Mouse (Mus musculus) cerebellum, postnatal 14 days (tissue): ENCODE data around the gene Eif4h.
A peak's percentile ranks its signal among the peaks of the same experiment; 100 is the strongest.

Experiments used
- DNase-seq, 2 experiments: peaks; one replicate each; pipeline ENCODE4 v3.0.0; 2021; ENCODE audit warnings: mixed read lengths in 2 of 2

The Eif4h gene

DNA sequence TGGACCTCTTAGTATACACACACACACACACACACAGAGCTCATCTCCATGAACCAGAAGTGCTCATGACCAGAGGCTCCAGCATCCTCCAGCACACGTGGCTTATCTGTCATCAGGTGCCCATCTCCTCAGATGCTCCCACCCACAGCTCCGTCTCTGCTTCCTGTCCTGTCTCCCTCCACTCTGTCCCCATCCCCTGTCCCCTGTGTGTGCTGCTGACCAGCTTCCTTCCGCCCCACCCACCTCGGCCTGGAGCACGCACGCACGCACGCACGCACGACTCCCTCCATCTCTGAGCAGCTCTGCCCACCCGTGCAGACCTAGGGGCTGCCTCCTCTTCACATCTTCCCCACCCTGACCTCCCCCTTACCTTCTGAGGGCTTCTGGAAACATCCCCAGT, 34.9 kb downstream of the Eif4h start:
- no peak for DNase-seq

- peak; percentile 49 to 69 for DNase-seq
Observed at GRCm38 (mm10) chr5:134597711-134598110, 41.6 kb downstream of the Eif4h start.

DNA sequence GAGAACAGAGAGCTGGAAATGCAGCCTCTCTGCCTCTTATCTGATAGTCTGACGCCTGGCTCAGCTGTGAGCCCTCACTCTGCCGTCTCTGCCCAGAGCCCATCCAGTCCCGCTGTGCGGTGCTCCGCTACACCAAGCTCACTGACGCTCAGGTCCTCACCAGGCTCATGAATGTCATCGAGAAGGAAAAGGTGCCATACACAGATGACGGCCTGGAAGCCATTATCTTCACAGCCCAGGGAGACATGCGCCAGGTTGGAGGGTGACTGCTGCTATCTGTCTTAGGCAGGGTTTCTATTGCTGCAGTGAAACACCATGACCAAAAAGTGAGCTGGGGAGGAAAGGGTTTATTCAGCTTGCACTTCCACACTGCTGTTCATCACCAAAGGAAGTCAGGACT, 46.2 kb downstream of the Eif4h start:
- DNase-seq: no peak

GRCm38 (mm10) chr5:134592026-134592581, 47.2 kb downstream of the Eif4h start:
- peak; percentile 74 to 76 for DNase-seq

GRCm38 (mm10) chr5:134589900-134590299, 49.4 kb downstream of the Eif4h start:
- DNase-seq: no peak

DNA sequence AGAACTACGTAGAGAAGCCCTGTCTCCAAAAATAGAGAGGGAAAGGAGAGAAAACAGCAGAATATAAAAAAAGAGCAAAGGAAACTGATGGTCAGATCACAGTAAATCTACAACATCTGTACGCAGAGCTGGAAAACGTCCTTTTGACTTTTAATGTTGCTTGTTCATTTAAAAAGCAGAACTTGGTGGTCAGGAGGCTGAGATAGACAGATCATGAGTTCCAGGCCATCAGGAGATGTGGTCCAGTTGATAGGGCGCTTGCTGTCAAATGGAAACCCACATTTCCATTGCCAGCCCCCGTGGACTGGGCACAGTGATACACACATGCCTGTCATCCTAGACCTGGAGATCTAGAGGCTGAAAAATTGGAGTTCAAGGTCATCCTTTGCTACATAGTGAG, 54.5 kb downstream of the Eif4h start:
- no peak for DNase-seq

DNA sequence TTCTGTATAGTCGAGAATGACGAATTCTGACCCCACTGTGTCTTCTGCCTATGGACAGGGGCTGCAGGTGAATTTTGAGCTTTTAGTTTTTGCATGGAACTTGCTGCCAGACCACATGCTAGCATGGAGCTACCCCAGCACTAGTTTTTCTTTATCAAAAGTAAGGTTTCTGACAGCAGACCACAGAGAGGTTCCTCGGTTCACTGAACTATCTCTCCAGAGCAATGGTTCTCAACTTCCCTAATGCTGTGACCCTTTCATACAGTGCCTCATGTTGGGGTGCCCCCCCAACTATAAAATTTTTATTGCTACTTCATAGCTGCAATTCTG, 55.4 kb downstream of the Eif4h start:
- DNase-seq: no peak

DNA sequence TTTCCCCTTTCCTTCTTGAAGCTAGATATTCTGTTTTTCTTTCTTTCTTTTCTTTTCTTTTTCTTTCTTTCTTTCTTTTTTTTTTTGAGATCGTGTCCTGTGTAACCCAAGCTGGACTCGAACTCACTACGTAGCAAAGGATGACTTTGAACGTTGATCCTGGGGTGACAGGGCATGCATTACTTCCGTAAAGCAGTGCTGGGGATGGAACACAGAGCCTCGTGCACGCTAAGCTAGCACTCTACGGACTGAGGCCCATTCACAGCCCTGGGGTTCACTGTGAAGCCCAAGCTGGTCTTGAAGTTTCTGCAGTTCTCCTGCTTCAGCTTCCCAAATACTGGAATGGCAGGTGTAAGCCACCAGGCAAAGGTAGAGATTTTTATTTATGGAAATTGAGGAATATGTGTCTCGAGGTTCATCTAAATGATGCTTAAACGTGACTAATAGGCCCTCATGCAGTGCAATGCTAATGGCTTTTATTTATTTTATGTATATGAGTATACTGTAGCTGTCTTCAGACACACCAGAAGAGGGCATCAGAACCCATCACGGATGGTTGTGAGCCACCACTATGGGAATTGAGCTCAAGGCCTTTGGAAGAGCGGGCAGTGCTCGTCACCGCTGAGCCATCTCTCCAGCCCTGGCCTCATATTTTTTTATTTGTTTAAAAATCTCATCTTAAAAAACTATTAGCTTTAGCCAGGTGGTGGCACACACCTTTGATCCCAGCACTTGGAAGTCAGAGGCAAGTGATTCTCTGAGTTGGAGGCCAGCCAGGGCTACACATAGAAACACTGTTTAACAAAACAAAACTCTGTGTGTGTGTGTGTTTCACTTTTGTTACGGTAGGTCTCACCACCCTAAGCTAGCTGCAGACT, 56.0 kb downstream of the Eif4h start:
- no peak for DNase-seq

DNA sequence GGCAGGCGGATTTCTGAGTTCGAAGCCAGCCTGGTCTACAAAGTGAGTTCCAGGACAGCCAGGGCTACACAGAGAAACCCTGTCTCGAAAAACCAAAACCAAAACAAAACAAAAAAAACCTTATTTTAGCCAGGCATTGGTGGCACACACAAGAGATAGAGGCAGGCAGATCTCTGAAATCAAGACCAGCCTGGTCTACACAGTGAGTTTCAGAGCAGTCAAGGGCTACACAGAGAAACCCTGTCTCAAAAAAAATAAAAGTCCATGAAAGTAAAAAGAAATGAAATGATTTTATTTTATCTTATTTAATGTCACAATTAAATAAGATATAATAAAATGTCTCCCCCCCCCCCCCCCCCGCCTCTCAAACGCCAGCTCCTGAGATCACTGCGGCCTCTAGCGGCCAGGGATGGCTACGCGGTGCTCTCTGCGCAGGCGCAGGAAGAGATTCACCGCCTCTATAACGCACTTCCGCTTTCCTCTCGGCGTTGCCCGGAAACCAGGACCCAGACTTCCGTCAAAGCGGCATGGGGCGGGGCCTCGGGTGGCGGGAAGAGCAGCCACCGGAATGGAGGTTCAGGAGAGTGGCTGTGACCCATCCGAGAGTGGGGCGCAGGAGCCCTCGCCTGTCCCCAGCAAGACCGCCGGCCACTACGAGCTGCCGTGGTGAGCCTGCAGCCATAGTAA, 56.9 kb downstream of the Eif4h start:
- DNase-seq: peak; percentile 98 to 99

GRCm38 (mm10) chr5:134581146-134581545, 58.1 kb downstream of the Eif4h start, which contains the start of gene Rfc2:
Gene Rfc2, plus strand, starts transcription at chr5:134581366.
- no peak for DNase-seq

GRCm38 (mm10) chr5:134579135-134579534, 60.2 kb downstream of the Eif4h start:
- DNase-seq: no peak

- no peak for DNase-seq
Observed at GRCm38 (mm10) chr5:134577534-134577933, 61.8 kb downstream of the Eif4h start.

DNA sequence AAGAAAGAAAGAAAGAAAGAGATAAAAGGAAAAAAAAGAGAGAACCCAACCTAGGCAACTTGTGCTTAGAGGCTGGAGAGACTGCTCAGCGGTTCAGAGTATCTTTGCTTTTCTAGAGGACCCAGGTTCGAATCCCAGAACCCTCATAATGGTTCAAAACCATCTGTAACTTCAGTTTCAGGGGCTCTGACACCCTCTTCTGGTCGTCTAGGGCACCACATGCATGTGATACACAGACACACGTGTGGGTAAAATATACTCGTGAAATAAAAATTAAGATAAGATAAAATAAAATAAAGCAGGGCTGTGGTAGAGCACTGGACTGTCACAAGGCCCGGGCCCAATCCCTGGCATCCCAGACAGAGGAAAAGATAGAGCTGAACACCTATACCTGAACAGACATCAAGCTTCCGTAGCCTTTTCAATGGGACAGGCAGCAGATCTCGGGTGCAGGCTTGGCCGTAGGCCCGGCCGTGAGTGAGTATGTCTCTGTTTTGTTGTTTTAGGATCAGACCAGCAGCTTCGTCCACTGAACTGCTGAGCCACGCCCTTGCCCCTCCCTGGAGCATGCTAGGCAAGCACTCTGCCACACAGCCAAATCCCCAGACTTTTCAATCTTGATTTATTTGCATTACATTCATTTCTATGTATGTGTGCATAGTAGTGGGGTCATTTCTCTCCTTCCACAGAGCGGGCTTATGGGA, 62.6 kb downstream of the Eif4h start:
- DNase-seq: no peak

DNA sequence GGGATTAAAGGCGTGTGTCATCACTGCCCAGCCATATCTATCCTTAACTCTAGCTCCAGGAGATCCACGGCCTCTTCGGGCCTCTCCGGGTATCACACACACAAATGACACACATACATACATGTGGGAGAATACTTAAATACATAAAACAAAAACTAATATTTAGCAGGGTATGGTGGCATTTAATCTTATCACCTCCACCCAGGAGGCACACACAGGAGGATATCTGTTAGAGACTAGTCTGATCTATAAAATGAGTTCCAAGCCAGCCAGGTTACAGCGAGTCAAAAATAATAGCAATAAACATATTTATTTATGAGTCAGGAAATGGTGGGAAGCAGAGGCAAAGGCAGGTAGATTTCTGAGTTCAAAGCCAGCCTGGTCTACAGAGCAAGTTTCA, 63.5 kb downstream of the Eif4h start:
- DNase-seq: no peak

DNA sequence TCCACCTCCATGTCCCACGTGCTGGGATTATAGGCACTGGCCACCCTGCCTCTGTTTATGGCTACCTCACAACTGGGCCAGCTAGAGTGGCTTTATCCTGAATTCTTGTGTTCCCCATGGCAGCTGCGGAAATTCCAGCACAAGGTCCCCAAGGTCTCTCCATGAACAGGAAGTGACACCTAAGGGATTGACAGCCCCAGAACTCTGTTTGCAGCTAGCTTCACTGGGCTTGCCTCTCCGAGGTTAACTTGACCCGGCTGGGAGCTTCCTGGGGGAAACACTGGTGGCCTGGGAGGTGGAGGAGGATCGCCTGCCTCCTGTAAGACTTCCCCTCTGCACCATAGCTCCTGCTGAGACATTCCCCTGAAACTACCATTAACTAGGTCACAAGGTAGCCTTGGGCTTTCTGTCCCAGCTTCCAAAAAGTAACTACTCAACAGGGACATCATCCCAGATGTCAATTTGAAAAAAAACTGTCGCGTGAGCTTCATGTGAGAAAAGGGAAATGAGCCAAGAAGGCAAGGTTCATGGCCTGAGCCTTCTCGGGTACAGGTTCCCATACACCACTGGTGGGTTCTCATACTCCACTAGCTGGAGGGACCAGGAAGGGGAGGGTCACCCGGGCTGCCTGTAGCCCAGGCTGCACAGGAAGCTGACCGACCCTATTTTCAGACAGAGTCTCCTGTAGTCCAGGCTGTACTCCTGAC, 66.6 kb downstream of the Eif4h start:
- DNase-seq: no peak

DNA sequence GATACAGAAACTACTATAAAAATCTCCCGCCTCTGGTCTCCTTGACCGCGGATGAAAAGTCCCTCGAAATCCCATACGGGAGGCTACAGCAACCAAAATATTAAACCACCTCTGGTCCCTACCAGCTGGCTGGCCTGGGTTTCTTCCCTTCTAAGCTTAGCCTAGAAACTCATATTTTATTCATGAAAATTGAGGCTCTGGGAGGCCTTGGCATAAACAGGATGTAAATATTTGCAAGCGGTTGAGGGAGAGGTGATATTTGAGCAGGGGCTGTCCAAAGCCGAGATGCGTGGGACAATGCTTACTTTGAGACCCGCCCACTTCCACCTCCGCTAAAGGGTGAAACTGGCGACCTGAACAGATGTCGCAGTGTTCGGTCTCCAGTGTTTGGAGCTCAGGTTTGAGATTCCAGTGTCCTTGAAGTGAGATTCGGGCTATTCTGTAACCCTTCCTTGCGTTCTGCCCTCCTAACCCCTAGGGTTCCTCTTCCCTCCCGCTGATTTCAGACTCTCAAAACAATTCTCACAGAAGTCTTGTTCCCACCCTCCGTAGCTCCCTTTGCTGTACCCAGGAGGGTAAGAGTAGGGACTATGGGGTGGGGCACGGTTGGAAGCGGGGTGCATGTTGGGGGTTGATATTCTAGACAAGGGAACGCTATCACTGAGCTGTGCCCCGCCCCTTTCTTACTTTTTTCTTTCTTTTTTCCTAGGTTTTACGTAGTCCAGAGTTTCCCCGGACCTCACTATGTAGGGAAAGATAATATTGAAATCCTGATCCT, 67.4 kb downstream of the Eif4h start:
- DNase-seq: peak; percentile 37 to 57
